Mouse (Mus musculus) neural tube, embryonic 15.5 days (tissue): Measurements from ENCODE around the gene Slfnl1. TPM values are rescaled to one million over a fixed set of nuclear protein-coding genes. Genes with fewer than 3 reads are reported as not detected.

Experiments used
- ATAC-seq: fragments of 200-750 bp; cut with Nextera tagmentation; 2 replicates; pipeline ENCODE4 v1.8.0; 2017; ENCODE audit warnings: mild to moderate bottlenecking, moderate TSS enrichment, moderate library complexity; ENCODE audit not compliant: low FRiP score
- H3K27ac ChIP-seq: fragments of 300-500 bp; sonication (generic); replicated peaks from 2 replicates; pipeline ENCODE4 v1.5.1; 2015; ENCODE audit warnings: mild to moderate bottlenecking, inconsistent platforms
- H3K27me3 ChIP-seq: fragments of 300-500 bp; sonication (generic); replicated peaks from 2 replicates; pipeline ENCODE4 v1.6.1; 2015; ENCODE audit warnings: inconsistent platforms
- H3K36me3 ChIP-seq: fragments of 300-500 bp; sonication (generic); 2 replicates; pipeline ENCODE4 v1.6.1; 2015; ENCODE audit warnings: inconsistent platforms
- H3K4me1 ChIP-seq: fragments of 300-500 bp; sonication (generic); 2 replicates; pipeline ENCODE4 v1.6.1; 2015; ENCODE audit warnings: inconsistent platforms
- H3K4me2 ChIP-seq: fragments of 300-500 bp; sonication (generic); 2 replicates; pipeline ENCODE4 v1.6.1; 2015; ENCODE audit warnings: inconsistent platforms, mild to moderate bottlenecking, moderate library complexity
- H3K4me3 ChIP-seq: fragments of 300-500 bp; sonication (generic); replicated peaks from 2 replicates; pipeline ENCODE4 v1.5.1; 2015; ENCODE audit warnings: mild to moderate bottlenecking, inconsistent platforms
- H3K9ac ChIP-seq: fragments of 300-500 bp; sonication (generic); replicated peaks from 2 replicates; pipeline ENCODE4 v1.6.1; 2015; ENCODE audit warnings: mild to moderate bottlenecking, inconsistent platforms
- H3K9me3 ChIP-seq: fragments of 300-500 bp; sonication (generic); replicated peaks from 2 replicates; pipeline ENCODE4 v1.6.1; 2016; ENCODE audit warnings: inconsistent platforms
- WGBS: fragments of 180-500 bp; shearing (Covaris S2); methylation state at CpG from one replicate; pipeline ENCODE4 v1.1.7; 2015; ENCODE audit warnings: mixed read lengths; 5-methylcytosine and 5-hydroxymethylcytosine counted together
- polyA plus RNA-seq: library from polyadenylated mRNA; unstranded; fragments of >200 nt; fragmentation: Nextera tagmentation; extraction: Ambion mirVana; gene quantifications from 2 replicates; pipeline ENCODE4 v1.2.1, GENCODE M21; 2015

Gene Slfnl1
- polyA plus RNA-seq, 1 experiment from 2014 or later = not detected

DNA sequence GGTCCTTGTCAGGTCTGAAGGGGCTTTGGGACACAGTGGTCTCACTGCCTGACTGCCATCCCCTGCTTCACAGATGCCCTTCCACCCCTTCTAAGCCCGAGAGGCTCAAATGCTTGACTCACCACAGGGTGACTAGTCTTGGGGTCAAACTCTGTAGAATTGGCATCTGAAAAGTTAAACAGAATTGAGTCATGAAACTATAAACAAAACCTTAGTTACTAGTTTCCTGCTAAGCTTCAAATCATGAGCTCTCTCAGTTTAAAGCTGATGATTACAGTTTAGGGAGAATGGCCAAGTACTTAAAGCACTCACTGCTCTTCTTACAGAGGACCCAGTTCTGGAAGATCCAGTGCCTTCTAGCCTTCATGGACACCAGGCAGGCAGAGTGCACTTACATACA lies 12.9 kb downstream of the Slfnl1 start:
- WGBS = 94% methylated on average over 1 of the region's 1 CpGs
- H3K36me3 ChIP-seq = peaks cover 86% of the 10 kb centered on the region
- no peak overlapping the region for H3K9ac ChIP-seq

DNA sequence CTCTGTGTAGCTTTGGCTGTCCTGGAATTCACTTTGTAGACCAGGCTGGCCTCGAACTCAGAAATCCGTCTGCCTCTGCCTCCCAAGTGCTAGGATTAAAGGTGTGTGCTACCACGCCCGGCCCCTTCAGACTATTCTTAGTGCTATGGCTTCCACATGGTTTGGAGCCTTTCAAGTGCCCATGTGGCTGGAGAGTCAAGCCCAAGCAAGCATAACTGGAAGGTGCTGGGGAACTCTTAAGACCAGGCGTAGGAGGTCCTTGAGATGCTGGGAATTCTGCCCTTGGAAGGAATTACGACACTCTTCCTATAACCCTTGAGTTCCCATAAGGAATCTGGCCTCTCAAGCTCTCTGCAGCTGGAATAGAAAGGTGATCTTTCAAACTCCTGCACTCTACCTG lies 24.6 kb downstream of the Slfnl1 start:
- no peak overlapping the region for H3K4me3 ChIP-seq
- 94% methylated on average over 6 of the region's 6 CpGs for WGBS

More for the DNA sequence above, 12.9 kb downstream of the Slfnl1 start:
- Histone ChIP-seq H3K27me3 (no peaks in the 10 kb centered on the region), H3K4me3 (no peak overlapping the region), H3K4me2 (no peak overlapping the region), H3K4me1 (no peaks in the 10 kb centered on the region), H3K27ac (no peak overlapping the region), H3K9me3 (no peaks in the 10 kb centered on the region)
- ATAC-seq = no peak

DNA sequence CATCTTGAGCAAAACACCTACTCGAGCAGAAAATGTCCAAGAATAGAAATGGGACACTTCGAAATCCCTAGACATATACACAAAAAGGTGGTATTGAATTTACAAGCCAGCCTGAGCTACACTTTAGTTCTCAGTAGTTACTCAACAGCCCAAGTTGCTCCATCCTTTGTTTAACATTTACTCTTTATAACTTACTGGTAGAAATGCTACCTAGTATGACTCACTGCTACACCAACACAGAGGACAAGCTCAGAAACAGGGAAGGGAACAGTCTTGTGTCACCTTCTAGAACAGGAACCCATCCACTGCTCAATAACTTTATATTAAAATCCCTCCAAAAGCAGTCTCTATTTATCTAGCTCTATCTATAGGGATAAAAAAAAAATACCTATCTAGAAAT lies 33.7 kb downstream of the Slfnl1 start:
- H3K9ac ChIP-seq = no peak overlapping the region
- no peak for ATAC-seq

More for the DNA sequence above, 24.6 kb downstream of the Slfnl1 start:
- H3K9ac ChIP-seq = no peak overlapping the region
- no peaks in the 10 kb centered on the region for H3K9me3 ChIP-seq
- H3K36me3 ChIP-seq = peaks cover 73% of the 10 kb centered on the region
- no peak for ATAC-seq
- H3K4me2 ChIP-seq = no peak overlapping the region
- H3K27me3 ChIP-seq = no peaks in the 10 kb centered on the region
- no peaks in the 10 kb centered on the region for H3K4me1 ChIP-seq
- no peak overlapping the region for H3K27ac ChIP-seq

DNA sequence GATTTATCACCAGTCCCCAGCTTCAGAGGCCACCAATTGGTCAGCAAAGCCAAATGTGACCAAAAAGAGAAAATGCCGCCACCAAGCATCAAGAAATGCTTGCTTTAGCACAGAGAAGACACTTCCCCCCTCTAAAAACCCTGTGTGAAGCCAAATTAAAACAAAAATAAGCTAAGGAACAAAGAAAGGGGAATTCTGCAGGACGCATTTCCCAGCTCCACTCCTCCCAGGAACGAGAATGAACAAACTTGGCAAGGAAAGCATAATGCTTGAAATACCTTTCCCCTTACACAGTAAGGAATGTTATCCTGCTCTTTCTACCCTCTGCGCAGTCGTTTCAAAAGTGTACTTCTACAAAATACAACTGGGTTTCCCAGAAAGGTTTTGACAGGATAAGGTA lies 36.0 kb downstream of the Slfnl1 start:
- Histone ChIP-seq H3K4me2 (peak overlapping the region; percentile 75), H3K36me3 (peaks cover 16% of the 10 kb centered on the region), H3K27ac (no peak overlapping the region), H3K9ac (no peak overlapping the region), H3K9me3 (no peaks in the 10 kb centered on the region), H3K27me3 (no peaks in the 10 kb centered on the region), H3K4me1 (peaks cover 28% of the 10 kb centered on the region), H3K4me3 (no peak overlapping the region)
- no peak for ATAC-seq
- WGBS = 45% methylated on average over 5 of the region's 5 CpGs

More for the DNA sequence above, 33.7 kb downstream of the Slfnl1 start:
- Histone ChIP-seq H3K4me1 (peaks cover 20% of the 10 kb centered on the region), H3K27ac (no peak overlapping the region), H3K36me3 (peaks cover 27% of the 10 kb centered on the region), H3K27me3 (no peaks in the 10 kb centered on the region), H3K4me2 (no peak overlapping the region), H3K4me3 (no peak overlapping the region), H3K9me3 (no peaks in the 10 kb centered on the region)
- 71% methylated on average over 2 of the region's 2 CpGs for WGBS

DNA sequence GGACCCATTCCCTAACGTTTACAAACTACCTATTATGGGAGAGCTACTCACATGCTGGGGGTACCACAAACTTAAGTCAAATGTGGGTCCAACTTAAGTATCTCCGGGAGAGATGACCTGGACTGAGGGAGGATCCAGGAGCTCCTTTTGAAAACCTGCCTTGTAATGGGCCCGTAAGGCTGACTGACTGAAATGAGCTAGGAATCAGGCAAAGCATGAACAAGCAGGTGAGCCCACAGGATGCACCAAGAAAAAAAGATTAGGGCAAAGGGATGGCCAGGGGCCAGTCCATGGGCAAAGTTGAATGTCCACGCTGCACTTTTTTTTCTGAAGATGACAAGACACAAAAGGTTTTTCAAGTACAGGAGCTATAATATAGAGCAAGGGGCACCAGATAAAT lies 37.0 kb downstream of the Slfnl1 start:
- Histone ChIP-seq H3K4me3 (peak overlapping the region; percentile 69), H3K4me1 (peaks cover 28% of the 10 kb centered on the region), H3K36me3 (peaks cover 12% of the 10 kb centered on the region), H3K9ac (peak overlapping the region; percentile 86), H3K4me2 (peak overlapping the region; percentile 75), H3K27ac (peak overlapping the region; percentile 97), H3K27me3 (no peaks in the 10 kb centered on the region), H3K9me3 (no peaks in the 10 kb centered on the region)
- no peak for ATAC-seq
- WGBS = 3% methylated on average over 4 of the region's 4 CpGs

DNA sequence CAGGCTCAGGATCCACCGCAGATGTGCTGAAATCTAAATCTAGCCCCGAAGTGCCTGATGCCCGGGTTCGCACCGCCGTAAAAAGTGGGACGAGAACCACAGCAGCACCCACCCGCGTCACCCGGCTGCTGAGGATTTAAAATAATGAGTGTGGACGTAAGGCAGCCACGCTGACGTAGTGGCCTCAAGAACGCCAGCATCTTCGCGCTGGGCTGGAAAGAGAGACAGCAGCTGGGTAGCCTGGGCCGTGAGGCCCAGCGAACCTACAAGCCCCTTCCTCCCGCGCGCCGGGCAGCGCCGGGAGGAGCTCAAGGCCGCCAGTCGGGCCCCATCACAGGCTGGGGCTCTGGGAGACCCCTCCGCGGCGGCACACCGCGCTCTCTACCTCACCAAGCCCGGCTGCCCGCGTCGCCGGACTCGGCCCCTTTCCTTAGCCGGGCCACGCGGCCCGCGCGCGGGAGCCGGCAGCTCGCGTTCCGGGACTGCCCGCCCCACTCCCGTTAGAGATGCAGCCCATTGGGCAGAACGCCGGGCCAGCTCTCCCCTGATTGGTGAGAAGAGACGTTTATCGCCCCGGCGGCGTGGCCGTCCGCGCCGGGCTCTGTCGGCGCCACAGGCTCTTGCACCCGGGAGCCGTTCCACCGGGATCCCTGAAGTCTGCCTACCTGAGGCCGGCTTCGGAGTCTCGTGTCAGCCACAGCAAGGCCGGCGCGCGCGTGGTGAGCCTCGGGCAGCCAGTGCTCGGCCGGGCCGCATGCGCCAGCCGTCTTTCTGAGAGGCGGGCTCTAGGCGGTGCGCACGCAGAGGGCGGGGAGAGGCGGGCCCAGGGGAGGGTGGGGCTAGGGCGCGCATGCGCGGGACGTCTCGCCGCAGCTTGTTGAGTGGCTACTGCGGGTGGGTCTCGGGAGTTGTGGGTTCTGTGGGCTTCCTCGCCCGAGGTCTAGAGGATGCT lies 37.7 kb downstream of the Slfnl1 start, which contains the start of gene Ctps:
Gene Ctps, minus strand, starts transcription at position 791 of the 952 bp plus-strand sequence.
- peak; percentile 98 for ATAC-seq
- H3K4me1 ChIP-seq = peaks cover 28% of the 10 kb centered on the region
- peak within 1 kb of the TSS; percentile 97 for H3K27ac ChIP-seq
- under 1% methylated on average over 95 of the region's 97 CpGs for WGBS
- H3K4me3 ChIP-seq = peak within 1 kb of the TSS; percentile 69
- H3K4me2 ChIP-seq = peak within 1 kb of the TSS; percentile 75
- no peaks in the 10 kb centered on the region for H3K9me3 ChIP-seq
- peaks cover 5% of the 10 kb centered on the region; the same call in 1 of the 2 replicates for H3K36me3 ChIP-seq
- H3K27me3 ChIP-seq = no peaks in the 10 kb centered on the region
- peak within 1 kb of the TSS; percentile 86 for H3K9ac ChIP-seq

DNA sequence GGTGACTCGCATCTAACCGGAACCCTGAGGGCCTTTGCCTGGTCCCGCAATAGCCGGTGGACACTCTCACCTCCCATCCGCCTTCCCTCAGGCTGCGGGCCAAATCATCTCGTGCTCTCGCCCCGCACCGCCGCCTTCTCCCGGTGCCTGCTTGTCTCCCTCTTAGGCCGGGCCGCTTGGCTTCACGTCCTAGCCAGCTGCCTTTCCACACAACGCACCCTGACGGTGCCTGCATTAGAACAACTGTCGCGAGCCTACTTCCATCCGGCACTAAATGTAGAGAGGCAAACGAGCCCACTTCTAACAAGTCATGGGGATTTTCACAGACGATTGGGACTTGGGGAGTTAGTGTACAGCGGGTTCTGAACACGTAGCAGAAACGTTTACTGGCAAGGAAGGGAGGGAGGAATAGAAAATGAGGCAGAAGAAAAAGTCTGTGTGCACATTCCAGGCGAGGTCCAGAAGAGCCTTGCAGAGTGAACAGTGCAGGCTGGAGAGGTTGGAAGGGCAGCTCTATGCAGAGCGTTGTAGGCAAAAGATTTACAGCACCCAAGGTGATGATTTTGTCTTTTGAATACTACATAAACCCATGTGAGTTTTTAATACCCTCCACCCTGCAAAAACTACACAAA lies 38.5 kb downstream of the Slfnl1 start:
- Histone ChIP-seq H3K4me2 (peak overlapping the region; percentile 75), H3K9me3 (no peaks in the 10 kb centered on the region), H3K27me3 (no peaks in the 10 kb centered on the region), H3K4me1 (peaks cover 28% of the 10 kb centered on the region), H3K27ac (peak overlapping the region; percentile 97), H3K4me3 (peak overlapping the region; percentile 69), H3K36me3 (0 out of 2 replicates have a peak, but pooled peaks cover 2% of the 10 kb centered on the region), H3K9ac (peak overlapping the region; percentile 86)
- under 1% methylated on average over 27 of the region's 27 CpGs for WGBS
- peak; percentile 74 for ATAC-seq

DNA sequence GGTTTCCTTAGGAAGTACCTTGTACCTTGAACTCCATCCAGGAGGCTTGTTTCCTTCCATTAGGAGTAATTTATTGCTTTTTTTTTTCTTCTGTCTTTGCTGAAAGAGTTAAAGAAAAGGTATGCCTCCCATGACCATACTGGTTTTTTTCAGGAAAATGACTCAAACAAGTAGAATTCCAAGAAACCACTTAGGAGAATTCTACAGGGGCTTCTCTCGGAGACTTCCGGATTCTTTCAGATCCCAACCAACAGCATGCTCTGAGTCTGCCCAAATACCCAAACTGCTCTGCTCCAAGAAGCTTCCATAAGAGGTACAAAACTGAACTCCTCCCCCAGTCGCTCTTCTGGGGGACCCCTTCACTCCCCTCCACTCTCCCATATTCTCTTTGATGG lies 39.0 kb downstream of the Slfnl1 start:
- Histone ChIP-seq H3K36me3 (no peaks in the 10 kb centered on the region), H3K4me3 (peak overlapping the region; percentile 69), H3K9me3 (no peaks in the 10 kb centered on the region), H3K27ac (peak overlapping the region; percentile 97), H3K9ac (0 out of 2 replicates have a peak overlapping the region, but pooled peaks have one; percentile 86), H3K4me1 (peaks cover 28% of the 10 kb centered on the region), H3K4me2 (peak overlapping the region; percentile 75), H3K27me3 (no peaks in the 10 kb centered on the region)
- no peak for ATAC-seq
- 85% methylated on average over 3 of the region's 3 CpGs for WGBS

DNA sequence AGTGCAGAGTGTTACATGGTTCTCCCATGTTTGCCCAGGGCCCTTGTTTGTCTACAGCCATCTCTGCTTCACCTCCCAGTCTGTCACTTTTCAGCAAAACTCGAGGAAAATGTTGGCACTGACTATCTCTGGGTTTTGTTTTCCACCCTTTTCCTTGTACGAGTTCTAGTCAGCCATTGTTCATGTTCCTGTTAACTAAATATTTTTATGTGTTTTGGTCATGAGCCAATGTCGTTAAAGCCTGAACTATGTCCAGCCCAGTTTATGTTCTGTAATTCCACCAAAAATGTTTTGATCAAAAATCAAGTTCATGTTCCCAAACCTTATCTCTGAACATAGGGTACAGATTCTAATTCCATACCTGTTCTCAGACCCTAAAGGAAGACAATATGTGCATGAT lies 39.7 kb downstream of the Slfnl1 start:
- 59% methylated on average over 3 of the region's 3 CpGs for WGBS

DNA sequence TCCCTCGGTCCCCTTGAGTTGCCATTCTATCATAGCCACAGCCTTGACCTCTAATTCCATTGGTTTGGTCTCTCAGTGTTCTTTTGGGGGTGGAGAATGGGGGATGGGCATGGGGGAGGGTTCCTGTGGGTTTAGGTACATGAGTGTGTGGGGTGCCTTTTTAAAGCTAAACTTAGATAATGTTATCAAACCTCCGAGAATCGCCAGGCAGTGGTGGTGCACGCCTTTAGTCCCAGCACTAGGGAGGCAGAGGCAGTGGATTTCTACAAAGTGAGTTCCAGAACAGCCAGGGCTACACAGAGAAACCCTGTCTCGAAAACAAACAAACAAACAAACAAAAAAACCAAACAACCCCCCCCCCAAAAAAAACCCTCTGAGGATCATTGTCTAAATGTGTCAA lies 48.9 kb downstream of the Slfnl1 start:
- ATAC-seq = no peak

More for the DNA sequence above, 39.7 kb downstream of the Slfnl1 start:
- Histone ChIP-seq H3K9ac (no peak overlapping the region), H3K36me3 (no peaks in the 10 kb centered on the region), H3K4me2 (no peak overlapping the region), H3K27ac (no peak overlapping the region), H3K27me3 (no peaks in the 10 kb centered on the region), H3K9me3 (no peaks in the 10 kb centered on the region), H3K4me3 (no peak overlapping the region), H3K4me1 (peaks cover 28% of the 10 kb centered on the region)
- ATAC-seq = no peak

DNA sequence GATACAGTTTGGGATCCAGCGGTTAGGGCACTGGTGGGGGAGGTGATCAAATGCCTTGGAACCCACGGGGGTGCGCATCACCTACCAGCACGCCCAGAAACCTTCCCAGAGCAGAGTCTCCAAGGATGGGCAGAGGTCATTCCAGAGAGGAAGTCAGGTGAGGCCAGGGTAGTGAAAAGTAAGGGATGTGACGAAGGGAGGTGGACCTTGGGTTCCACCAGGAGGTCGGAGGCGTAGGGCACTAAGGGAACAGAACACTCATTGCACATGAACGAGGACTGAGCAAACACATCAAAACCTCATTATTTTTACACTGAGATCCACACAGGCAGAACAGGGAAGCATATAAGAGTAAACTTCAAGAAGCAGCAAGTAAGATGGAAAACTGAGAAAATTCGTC lies 49.7 kb downstream of the Slfnl1 start:
- H3K4me1 ChIP-seq = no peaks in the 10 kb centered on the region
- no peak overlapping the region for H3K4me3 ChIP-seq
- no peaks in the 10 kb centered on the region for H3K36me3 ChIP-seq
- no peak for ATAC-seq
- H3K27me3 ChIP-seq = no peaks in the 10 kb centered on the region
- no peak overlapping the region for H3K27ac ChIP-seq
- no peak overlapping the region for H3K9ac ChIP-seq
- no peaks in the 10 kb centered on the region for H3K9me3 ChIP-seq
- no peak overlapping the region for H3K4me2 ChIP-seq
- 87% methylated on average over 9 of the region's 9 CpGs for WGBS

More for the DNA sequence above, 48.9 kb downstream of the Slfnl1 start:
- Histone ChIP-seq H3K4me1 (no peaks in the 10 kb centered on the region), H3K9ac (no peak overlapping the region), H3K27me3 (no peaks in the 10 kb centered on the region), H3K27ac (no peak overlapping the region), H3K4me2 (no peak overlapping the region), H3K36me3 (no peaks in the 10 kb centered on the region), H3K4me3 (no peak overlapping the region), H3K9me3 (no peaks in the 10 kb centered on the region)
- 89% methylated on average over 5 of the region's 5 CpGs for WGBS
